Mouse (Mus musculus) stomach, embryonic 16.5 days (tissue): ENCODE results near the gene Aco1. TPM values are rescaled to one million over a fixed set of nuclear protein-coding genes. Genes with fewer than 3 reads are reported as not detected.

Experiments used
- ATAC-seq: fragments of 200-750 bp; cut with Nextera tagmentation; 2 replicates; pipeline ENCODE4 v1.8.0; 2017; ENCODE audit warnings: moderate number of reproducible peaks, moderate TSS enrichment; ENCODE audit not compliant: insufficient read depth, low FRiP score
- H3K27ac ChIP-seq: fragments of 300-500 bp; sonication (generic); 2 replicates; pipeline ENCODE4 v1.5.1; 2014; ENCODE audit warnings: low read length
- H3K27me3 ChIP-seq: fragments of 300-500 bp; sonication (generic); 2 replicates; pipeline ENCODE4 v1.6.1; 2014; ENCODE audit warnings: low read length, control low read depth, mixed read lengths; ENCODE audit not compliant: control insufficient read depth, insufficient read depth
- H3K36me3 ChIP-seq: fragments of 300-500 bp; sonication (generic); 2 replicates; pipeline ENCODE4 v1.6.1; 2014; ENCODE audit warnings: low read length; ENCODE audit not compliant: control insufficient read depth, insufficient read depth
- H3K4me1 ChIP-seq: fragments of 300-500 bp; sonication (generic); 2 replicates; pipeline ENCODE4 v1.6.1; 2014; ENCODE audit warnings: low read length, control low read depth, mixed read lengths; ENCODE audit not compliant: control insufficient read depth, insufficient read depth
- H3K4me2 ChIP-seq: fragments of 300-500 bp; sonication (generic); 2 replicates; pipeline ENCODE4 v1.6.1; 2014; ENCODE audit warnings: low read depth, low read length, mixed read lengths
- H3K4me3 ChIP-seq: fragments of 300-500 bp; sonication (generic); replicated peaks from 2 replicates; pipeline ENCODE4 v1.5.1; 2014; ENCODE audit warnings: mild to moderate bottlenecking, low read length
- H3K9ac ChIP-seq: fragments of 300-500 bp; sonication (generic); 2 replicates; pipeline ENCODE4 v1.6.1; 2014; ENCODE audit warnings: low read length
- H3K9me3 ChIP-seq: fragments of 300-500 bp; sonication (generic); replicated peaks from 2 replicates; pipeline ENCODE4 v1.6.1; 2016; ENCODE audit warnings: low read length, control low read depth; ENCODE audit not compliant: control insufficient read depth
- WGBS: fragments of 180-500 bp; shearing (Covaris S2); extraction: QIAGEN DNeasy Blood & Tissue Kit; methylation state at CpG from one replicate; pipeline ENCODE4 v1.1.7; 2014; 5-methylcytosine and 5-hydroxymethylcytosine counted together
- polyA plus RNA-seq: library from polyadenylated mRNA; unstranded; fragments of >200 nt; fragmentation: Nextera tagmentation; extraction: Ambion mirVana; gene quantifications from 2 replicates; pipeline ENCODE4 v1.2.1, GENCODE M21; 2015

Aco1 gene
- polyA plus RNA-seq, 1 experiment from 2014 or later: 66.3 TPM

GRCm38 (mm10) chr4:40244035-40244434 is 101.2 kb downstream of the Aco1 start:
- no peak for ATAC-seq
- H3K36me3 ChIP-seq: no peaks in the 10 kb centered on the region
- H3K4me3 ChIP-seq: no peak overlapping the region
- H3K4me2 ChIP-seq: no peak overlapping the region
- peaks cover 3% of the 10 kb centered on the region; the same call in 1 of the 2 replicates for H3K4me1 ChIP-seq
- WGBS: 81% methylated on average over 8 of the region's 8 CpGs
- no peaks in the 10 kb centered on the region for H3K9me3 ChIP-seq
- H3K9ac ChIP-seq: no peak overlapping the region
- H3K27ac ChIP-seq: no peak overlapping the region
- H3K27me3 ChIP-seq: no peaks in the 10 kb centered on the region

Other genes starting within 250 kb of the Aco1 start
- gene Ddx58, start 96.7 kb downstream of the Aco1 start, polyA plus RNA-seq: 14.2 and 15.1 TPM in 2 replicates
- gene Smim27, start 126.5 kb downstream of the Aco1 start, polyA plus RNA-seq: 33.6 and 34.4 TPM in 2 replicates
- 30.6 and 32.5 TPM in 2 replicates for gene Topors, start 126.8 kb downstream of the Aco1 start, polyA plus RNA-seq
- gene Ndufb6, start 136.3 kb downstream of the Aco1 start, polyA plus RNA-seq: 319 and 364 TPM in 2 replicates